Mouse (Mus musculus) heart, adult 2 months (tissue): ENCODE results near the gene Dkkl1. TPM values are rescaled to one million over a fixed set of nuclear protein-coding genes. Genes with fewer than 3 reads are reported as not detected.
A peak's percentile ranks its signal among the peaks of the same experiment; 100 is the strongest.
"Not testable (repeated sequence)": the region's sequence is repeated elsewhere in the genome, so short reads cannot be mapped to it uniquely, and the experiment has no call there.

Experiments used
- DNase-seq, 2 experiments: peaks; one replicate each; pipeline ENCODE4 v3.0.0; 2021
- H3K27ac ChIP-seq: fragments of 200-600 bp; 2 replicates; pipeline ENCODE4 v1.8.1; 2022
- H3K27me3 ChIP-seq: fragments of 200-500 bp; 2 replicates; pipeline ENCODE4 v1.6.1; 2012; ENCODE audit warnings: mild to moderate bottlenecking, low read length, inconsistent platforms, mixed read lengths; ENCODE audit not compliant: control insufficient read depth, insufficient read depth
- H3K36me3 ChIP-seq: fragments of 200-500 bp; 2 replicates; pipeline ENCODE4 v1.6.1; 2012; ENCODE audit warnings: low read length, inconsistent platforms; ENCODE audit not compliant: control insufficient read depth, insufficient read depth
- H3K4me1 ChIP-seq: fragments of 200-500 bp; 2 replicates; pipeline ENCODE4 v1.6.1; 2011; ENCODE audit warnings: low read length; ENCODE audit not compliant: control insufficient read depth, insufficient read depth
- H3K4me3 ChIP-seq: fragments of 200-600 bp; 2 replicates; pipeline ENCODE4 v1.8.1; 2022
- H3K79me2 ChIP-seq: fragments of 200-500 bp; replicated peaks from 2 replicates; pipeline ENCODE4 v1.6.1; 2012; ENCODE audit warnings: mild to moderate bottlenecking, inconsistent platforms, low read length, moderate library complexity, mixed read lengths; ENCODE audit not compliant: control insufficient read depth, insufficient read depth
- H3K9ac ChIP-seq: fragments of 200-500 bp; 2 replicates; pipeline ENCODE4 v1.6.1; 2012; ENCODE audit warnings: low read depth, mild to moderate bottlenecking, control low read depth, inconsistent platforms, low read length, mixed read lengths
- CTCF ChIP-seq: fragments of 200-600 bp; IDR thresholded peaks from 2 replicates; pipeline ENCODE4 v1.8.1; 2022; ENCODE audit warnings: antibody characterized with exemption, mild to moderate bottlenecking, moderate library complexity
- EP300 ChIP-seq: fragments of 200-500 bp; IDR thresholded peaks from 2 replicates; pipeline ENCODE4 v1.6.1; 2011; ENCODE audit warnings: low read depth, low read length, control low read depth; ENCODE audit not compliant: insufficient read depth
- POLR2A ChIP-seq: fragments of 200-500 bp; IDR thresholded peaks from 2 replicates; pipeline ENCODE4 v1.6.1; 2011; ENCODE audit warnings: mild to moderate bottlenecking, low read depth, low read length, control low read depth; ENCODE audit not compliant: insufficient read depth
- WGBS: fragments of 180-500 bp; shearing (Covaris S2); methylation state at CpG from one replicate; pipeline ENCODE4 v1.1.7; 2018; 5-methylcytosine and 5-hydroxymethylcytosine counted together
- intact Hi-C: fragments of 180-260 bp; cut with DNase I; formaldehyde crosslinking; loops from one replicate; pipeline ENCODE4 v1.15.1; 2025
- polyA plus RNA-seq: library from polyadenylated mRNA; depleted of rRNA; stranded (reverse); fragments of >200 nt; gene quantifications from 2 replicates; pipeline ENCODE4 v1.2.3, GENCODE M21; 2012
- total RNA-seq, 2 experiments: library from RNA; stranded (reverse); gene quantifications; 2 replicates each; pipeline ENCODE4 v1.2.3; 2021

Dkkl1 gene
- total and polyA plus RNA-seq, 3 experiments = 0.37 TPM; not detected in 2

DNA sequence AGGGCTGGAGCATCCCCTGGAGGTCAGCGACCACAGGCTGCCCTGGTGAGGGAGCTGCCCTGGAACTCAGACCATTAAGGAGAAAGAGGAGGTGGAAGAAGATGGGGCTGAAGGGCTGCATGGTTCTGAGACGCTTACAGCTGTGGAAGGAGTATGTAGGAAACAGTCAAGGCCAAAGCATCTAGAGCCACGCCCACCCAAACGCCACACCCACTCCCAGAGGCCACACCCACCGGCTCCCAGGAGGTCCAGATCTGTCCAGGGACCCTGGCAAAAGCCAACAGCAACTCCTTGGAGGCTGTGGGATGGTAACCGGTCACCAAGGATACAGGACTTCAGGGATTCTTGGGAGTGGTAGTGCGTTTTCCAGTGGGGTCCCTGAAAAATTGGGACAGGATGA is 33.4 kb downstream of the Dkkl1 start:
- no peak for TF ChIP-seq EP300
- no peak for TF ChIP-seq POLR2A
- no peak for TF ChIP-seq CTCF
- intact Hi-C loops = no loop called here
- H3K9ac ChIP-seq = no peak overlapping the region
- DNase-seq = no peak
- peaks cover 31% of the 10 kb centered on the region for H3K27me3 ChIP-seq
- H3K4me1 ChIP-seq = no peaks in the 10 kb centered on the region
- no peak overlapping the region for H3K27ac ChIP-seq
- H3K4me3 ChIP-seq = no peak overlapping the region
- no peaks in the 10 kb centered on the region for H3K36me3 ChIP-seq
- WGBS = 27% methylated on average over 7 of the region's 7 CpGs
- no peaks in the 10 kb centered on the region for H3K79me2 ChIP-seq

DNA sequence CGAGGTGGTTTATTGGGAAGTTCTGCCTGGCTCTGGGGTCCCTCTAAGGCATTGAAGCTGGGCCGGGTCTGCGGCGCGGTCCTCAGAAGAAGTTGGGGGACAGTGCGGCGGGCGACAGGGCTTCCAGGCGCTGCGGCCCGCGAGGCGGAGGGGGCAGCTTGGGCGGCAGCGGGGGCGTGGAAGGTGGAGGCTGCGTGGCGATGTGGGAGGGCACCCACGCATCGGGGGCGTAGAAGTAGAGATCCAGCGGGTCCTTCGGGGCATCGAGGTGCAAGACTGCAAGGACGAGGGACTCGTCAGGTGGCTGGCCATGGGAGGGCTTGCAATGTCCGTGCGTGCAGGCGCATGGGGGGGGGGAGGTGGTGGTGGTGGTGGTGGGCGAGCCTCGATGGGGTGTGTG is 35.6 kb downstream of the Dkkl1 start:
- no peak overlapping the region for H3K27ac ChIP-seq
- no peaks in the 10 kb centered on the region for H3K36me3 ChIP-seq
- H3K27me3 ChIP-seq = peaks cover 28% of the 10 kb centered on the region
- no peak for DNase-seq
- H3K79me2 ChIP-seq = no peaks in the 10 kb centered on the region
- no peak overlapping the region for H3K9ac ChIP-seq
- 3% methylated on average over 31 of the region's 31 CpGs for WGBS
- H3K4me3 ChIP-seq = no peak overlapping the region
- intact Hi-C loops = no loop called here
- no peaks in the 10 kb centered on the region for H3K4me1 ChIP-seq
- TF ChIP-seq POLR2A = no peak
- no peak for TF ChIP-seq CTCF
- no peak for TF ChIP-seq EP300

DNA sequence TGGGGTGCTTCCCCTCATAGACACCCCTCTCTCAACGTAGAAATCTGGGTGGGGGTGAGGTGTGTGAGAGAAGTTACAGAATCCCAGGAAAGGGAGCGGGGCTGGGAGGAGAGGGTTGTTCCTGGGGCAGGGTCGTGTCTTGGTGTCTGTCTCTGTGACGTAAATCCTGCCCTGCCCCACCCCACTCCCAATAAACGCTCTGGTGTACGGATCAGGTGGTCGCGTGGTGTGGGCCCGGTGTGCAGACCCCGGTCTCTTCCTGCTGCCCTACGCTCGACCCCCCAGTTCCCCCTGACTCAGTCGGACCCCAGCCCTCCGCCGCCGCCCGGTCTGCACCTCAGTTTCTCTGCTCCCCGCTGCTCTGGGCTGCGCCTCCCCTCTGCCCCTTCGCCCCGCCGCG is 36.0 kb downstream of the Dkkl1 start:
- Histone ChIP-seq H3K27ac (no peak overlapping the region), H3K4me3 (no peak overlapping the region), H3K79me2 (no peaks in the 10 kb centered on the region), H3K36me3 (no peaks in the 10 kb centered on the region), H3K4me1 (no peaks in the 10 kb centered on the region), H3K9ac (no peak overlapping the region), H3K27me3 (peaks cover 24% of the 10 kb centered on the region)
- intact Hi-C loops = no loop called here
- WGBS = 3% methylated on average over 23 of the region's 23 CpGs
- no peak for TF ChIP-seq CTCF
- TF ChIP-seq POLR2A = no peak
- TF ChIP-seq EP300 = no peak
- no peak for DNase-seq

DNA sequence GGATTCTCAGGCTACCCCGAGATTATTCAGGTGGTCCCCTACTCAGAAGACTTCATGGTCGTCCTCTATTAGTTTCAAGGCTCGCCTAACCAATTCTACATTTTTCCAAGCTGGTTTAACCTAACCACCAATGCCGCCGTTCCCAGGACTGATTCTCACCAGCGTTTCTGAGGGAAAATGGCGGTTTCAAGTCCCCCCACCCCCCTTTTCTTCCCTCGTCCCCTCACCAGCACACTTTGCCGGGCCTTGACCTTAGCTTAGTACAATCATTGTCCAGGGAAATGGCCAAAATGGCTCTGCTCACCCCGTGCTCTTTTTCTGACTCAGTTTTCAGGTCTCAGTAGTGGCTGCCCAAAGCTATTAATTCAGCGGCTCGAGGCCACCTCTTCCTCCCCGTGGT is 36.5 kb downstream of the Dkkl1 start:
- Histone ChIP-seq H3K36me3 (no peaks in the 10 kb centered on the region), H3K27ac (no peak overlapping the region), H3K9ac (no peak overlapping the region), H3K4me3 (no peak overlapping the region), H3K4me1 (no peaks in the 10 kb centered on the region), H3K27me3 (peaks cover 23% of the 10 kb centered on the region), H3K79me2 (no peaks in the 10 kb centered on the region)
- no peak for DNase-seq
- intact Hi-C loops = no loop called here
- 12% methylated on average over 13 of the region's 13 CpGs for WGBS
- TF ChIP-seq CTCF = no peak

DNA sequence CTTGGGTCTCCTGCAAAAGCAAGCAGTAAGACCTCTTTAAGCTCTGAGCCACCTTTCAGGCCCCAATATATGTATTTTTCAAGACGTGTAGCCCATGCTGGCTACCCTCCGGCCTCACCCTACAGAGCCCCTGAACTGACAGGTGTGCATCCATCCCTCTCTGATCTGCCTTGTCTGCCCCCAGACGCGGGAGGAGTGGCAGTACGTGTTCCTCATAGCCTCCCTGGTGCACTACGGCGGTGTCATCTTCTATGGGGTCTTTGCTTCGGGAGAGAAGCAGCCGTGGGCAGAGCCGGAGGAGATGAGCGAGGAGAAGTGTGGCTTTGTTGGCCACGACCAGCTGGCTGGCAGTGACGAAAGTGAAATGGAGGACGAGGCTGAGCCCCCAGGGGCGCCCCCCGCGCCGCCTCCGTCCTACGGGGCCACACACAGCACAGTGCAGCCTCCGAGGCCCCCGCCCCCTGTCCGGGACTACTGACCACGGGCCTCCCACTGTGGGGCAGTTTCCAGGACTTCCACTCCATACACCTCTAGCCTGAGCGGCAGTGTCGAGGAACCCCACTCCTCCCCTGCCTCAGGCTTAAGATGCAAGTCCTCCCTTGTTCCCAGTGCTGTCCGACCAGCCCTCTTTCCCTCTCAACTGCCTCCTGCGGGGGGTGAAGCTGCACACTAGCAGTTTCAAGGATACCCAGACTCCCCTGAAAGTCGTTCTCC is 37.2 kb downstream of the Dkkl1 start:
- Histone ChIP-seq H3K36me3 (no peaks in the 10 kb centered on the region), H3K4me1 (no peaks in the 10 kb centered on the region), H3K4me3 (no peak overlapping the region), H3K9ac (no peak overlapping the region), H3K79me2 (no peaks in the 10 kb centered on the region), H3K27ac (no peak overlapping the region), H3K27me3 (peaks cover 23% of the 10 kb centered on the region)
- TF ChIP-seq EP300 (no peak), CTCF (no peak), POLR2A (no peak)
- WGBS = 17% methylated on average over 29 of the region's 29 CpGs
- intact Hi-C loops = no loop called here
- no peak for DNase-seq

DNA sequence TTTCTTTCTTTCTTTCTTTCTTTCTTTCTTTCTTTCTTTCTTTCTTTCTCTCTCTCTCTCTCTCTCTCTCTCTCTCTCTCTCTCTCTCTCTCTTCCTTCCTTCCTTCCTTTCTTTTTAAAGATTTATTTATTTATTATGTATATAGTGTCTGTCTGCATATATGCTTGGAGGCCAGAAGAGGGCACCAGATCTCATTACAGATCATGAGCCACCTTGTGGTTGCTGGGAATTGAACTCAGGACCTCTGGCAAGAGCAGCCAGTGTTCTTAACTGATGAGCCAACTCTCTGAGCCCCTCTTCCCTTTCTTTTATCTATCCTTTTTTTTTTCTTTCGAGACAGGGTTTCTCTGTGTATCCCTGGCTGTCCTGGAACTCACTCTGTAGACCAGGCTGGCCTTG is 38.2 kb downstream of the Dkkl1 start:
- H3K36me3 ChIP-seq, H3K4me3 ChIP-seq, H3K9ac ChIP-seq, H3K27ac ChIP-seq, H3K4me1 ChIP-seq, DNase-seq, H3K79me2 ChIP-seq, intact Hi-C loops: not testable (repeated sequence)
- TF ChIP-seq CTCF = peak; percentile 57
- 42% methylated on average over 1 of the region's 1 CpGs for WGBS
- peaks cover 25% of the 10 kb centered on the region for H3K27me3 ChIP-seq
